In the genomic region with DNA sequence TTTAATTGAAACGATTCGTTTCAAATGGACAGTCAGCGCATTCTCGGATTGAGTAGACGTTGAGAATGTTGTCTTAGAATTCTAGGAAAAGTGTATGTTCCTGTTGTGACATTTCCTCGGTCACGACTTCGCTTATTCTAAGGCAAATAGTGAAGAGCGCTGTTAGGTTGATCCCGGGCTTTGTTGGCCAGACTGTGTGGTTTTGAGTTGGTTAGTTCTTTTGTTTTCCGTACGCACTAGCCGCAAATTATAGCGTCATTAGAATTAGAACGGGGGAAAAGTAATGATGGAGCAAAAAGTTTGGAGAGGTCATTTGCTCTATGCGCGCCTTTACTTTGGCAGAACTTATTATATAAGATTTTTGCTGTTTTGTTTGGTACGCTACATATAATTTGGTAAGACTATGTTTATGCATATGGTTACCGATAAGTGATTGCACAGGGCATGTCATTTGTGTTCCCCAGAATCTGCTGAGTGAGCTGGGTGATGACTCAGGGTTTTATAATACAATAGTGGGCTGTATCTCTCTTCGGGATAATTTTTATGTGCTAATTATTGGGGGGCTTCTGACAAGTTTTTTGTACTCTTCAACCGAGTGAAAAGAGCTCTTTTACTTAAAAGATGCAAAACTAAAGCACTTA, we compare ENCODE assay signal across 8 mouse cellular contexts. TPM values are rescaled to one million over a fixed set of nuclear protein-coding genes. Genes with fewer than 3 reads are reported as not detected.
DNase-seq lines count a peak whose midpoint lies in the region; ATAC-seq and TF ChIP-seq lines count a peak whose summit lies in the region.

No protein-coding gene starts in this region.

- TF ChIP-seq POLR2A in spleen, adult 2 months (IDR thresholded peaks at IDR 0.05; ENCODE audit: low read depth, low read length) = no peak

- H3K9ac ChIP-seq in embryonic facial prominence, embryonic 15.5 days = peak overlapping the region; percentile 96
- peak overlapping the region; percentile 95 for H3K9ac ChIP-seq in limb, embryonic 11.5 days (ENCODE audit: low read length)
- peak overlapping the region; percentile 94 for H3K9ac ChIP-seq in neural tube, embryonic 11.5 days (ENCODE audit: low read length)

- H3K27ac ChIP-seq in spleen, adult 2 months (ENCODE audit: insufficient read depth, low read length) = no peak overlapping the region
- H3K27ac ChIP-seq in embryonic facial prominence, embryonic 15.5 days (replicated peaks) = peak overlapping the region; percentile 94
- H3K27ac ChIP-seq in limb, embryonic 11.5 days (replicated peaks; ENCODE audit: low read depth, low read length) = no peak overlapping the region
- H3K27ac ChIP-seq in neural tube, embryonic 11.5 days (ENCODE audit: low read depth, low read length) = no peak overlapping the region

- H3K9me3 ChIP-seq in embryonic facial prominence, embryonic 15.5 days (replicated peaks) = no peaks in the 10 kb centered on the region
- H3K9me3 ChIP-seq in limb, embryonic 11.5 days (ENCODE audit: control insufficient read depth, low read length) = no peaks in the 10 kb centered on the region
- H3K9me3 ChIP-seq in neural tube, embryonic 11.5 days (ENCODE audit: control insufficient read depth, low read length) = no peaks in the 10 kb centered on the region

- DNase-seq in spleen, adult 2 months (ENCODE audit: low read depth in 1 of 2, low spot score in 2 of 2) = no peak
- DNase-seq in spleen, postnatal 10 days (ENCODE audit: low spot score in 2 of 2) = no peak
- DNase-seq in limb, embryonic 11.5 days (ENCODE audit: low spot score) = peak; percentile 42
- DNase-seq in neural tube, embryonic 11.5 days (ENCODE audit: low spot score) = no peak
- no peak for DNase-seq in gastrocnemius, adult 8-10 months (ENCODE audit: low spot score in 2 of 2)
- DNase-seq in ovary, postnatal 14 days (ENCODE audit: low spot score) = no peak

- no peaks in the 10 kb centered on the region; the same call in 1 of the 2 replicates for H3K4me1 ChIP-seq in spleen, adult 2 months (ENCODE audit: control insufficient read depth, insufficient read depth, insufficient read length)
- H3K4me1 ChIP-seq in embryonic facial prominence, embryonic 15.5 days = peaks cover 3% of the 10 kb centered on the region; the same call in 1 of the 2 replicates
- H3K4me1 ChIP-seq in limb, embryonic 11.5 days (ENCODE audit: control insufficient read depth, insufficient read depth, low read length) = peaks cover 3% of the 10 kb centered on the region; the same call in 1 of the 2 replicates
- H3K4me1 ChIP-seq in neural tube, embryonic 11.5 days (ENCODE audit: control insufficient read depth, insufficient read depth, low read length) = peaks cover 6% of the 10 kb centered on the region; the same call in 1 of the 2 replicates

- peak overlapping the region; percentile 59 for H3K4me2 ChIP-seq in embryonic facial prominence, embryonic 15.5 days (replicated peaks)
- H3K4me2 ChIP-seq in limb, embryonic 11.5 days (ENCODE audit: low read depth, severe bottlenecking) = peak overlapping the region; percentile 58
- H3K4me2 ChIP-seq in neural tube, embryonic 11.5 days (ENCODE audit: low read depth) = peak overlapping the region; percentile 50

- WGBS in spleen, adult 2 months = 11% methylated on average over 21 of the region's 21 CpGs
- 2% methylated on average over 21 of the region's 21 CpGs for WGBS in embryonic facial prominence, embryonic 15.5 days
- WGBS in limb, embryonic 11.5 days = 5% methylated on average over 21 of the region's 21 CpGs
- WGBS in neural tube, embryonic 11.5 days = 2% methylated on average over 21 of the region's 21 CpGs

- no peak for ATAC-seq in embryonic facial prominence, embryonic 15.5 days (ENCODE audit: insufficient number of reproducible peaks, low FRiP score, low TSS enrichment, low read depth)
- ATAC-seq in limb, embryonic 11.5 days (ENCODE audit: insufficient number of reproducible peaks, low FRiP score, low TSS enrichment, low read depth) = no peak
- ATAC-seq in neural tube, embryonic 11.5 days (ENCODE audit: insufficient read depth, low FRiP score, low TSS enrichment) = no peak
- ATAC-seq in cerebellum, adult (ENCODE audit: insufficient number of reproducible peaks, low FRiP score, low TSS enrichment) = no peak

- H3K27me3 ChIP-seq in spleen, adult 2 months (ENCODE audit: control insufficient read depth, insufficient read depth, low read length) = 0 out of 2 replicates have a peak, but pooled peaks cover 1% of the 10 kb centered on the region
- no peaks in the 10 kb centered on the region for H3K27me3 ChIP-seq in embryonic facial prominence, embryonic 15.5 days
- H3K27me3 ChIP-seq in limb, embryonic 11.5 days (ENCODE audit: control insufficient read depth, insufficient read depth, low read length) = no peaks in the 10 kb centered on the region
- H3K27me3 ChIP-seq in neural tube, embryonic 11.5 days (ENCODE audit: control insufficient read depth, insufficient read depth, low read length) = no peaks in the 10 kb centered on the region

- no peak for TF ChIP-seq CTCF in spleen, adult 2 months (IDR thresholded peaks at IDR 0.05; ENCODE audit: extremely low read depth, insufficient read depth, insufficient read length, insufficient replicate concordance)

- no peaks in the 10 kb centered on the region for H3K36me3 ChIP-seq in spleen, adult 2 months (ENCODE audit: control insufficient read depth, insufficient read depth, low read length)
- no peaks in the 10 kb centered on the region for H3K36me3 ChIP-seq in embryonic facial prominence, embryonic 15.5 days
- no peaks in the 10 kb centered on the region for H3K36me3 ChIP-seq in limb, embryonic 11.5 days (ENCODE audit: control insufficient read depth, insufficient read depth, low read length)
- H3K36me3 ChIP-seq in neural tube, embryonic 11.5 days (ENCODE audit: control insufficient read depth, insufficient read depth, low read length) = no peaks in the 10 kb centered on the region

- peak overlapping the region; percentile 66 for H3K4me3 ChIP-seq in spleen, adult 2 months (ENCODE audit: extremely low read depth, insufficient read depth, insufficient read length)
- H3K4me3 ChIP-seq in embryonic facial prominence, embryonic 15.5 days (replicated peaks) = peak overlapping the region; percentile 97
- peak overlapping the region; percentile 95 for H3K4me3 ChIP-seq in limb, embryonic 11.5 days (ENCODE audit: low read depth, low read length)
- peak overlapping the region; percentile 96 for H3K4me3 ChIP-seq in neural tube, embryonic 11.5 days (ENCODE audit: low read depth, low read length)

RNA-seq across cellular contexts. Expression of gene Psme4, which starts 1.4 kb away (rescaled TPM):
- polyA plus RNA-seq in spleen, adult 2 months (2012; rRNA removed) = 4.3 TPM in 2 replicates
- 16.3 and 18.8 TPM in 2 replicates for polyA plus RNA-seq in embryonic facial prominence, embryonic 15.5 days (2015; fragmentation: Nextera tagmentation; extraction: Ambion mirVana)
- 36.5 and 36.9 TPM in 2 replicates for polyA plus RNA-seq in limb, embryonic 11.5 days (2014; fragmentation: Nextera tagmentation; extraction: Ambion mirVana)
- 34.2 and 39.2 TPM in 2 replicates for polyA plus RNA-seq in neural tube, embryonic 11.5 days (2014; fragmentation: Nextera tagmentation; extraction: Ambion mirVana)
- 100 to 1,000 TPM; 141 to 208 (median 169) TPM for total RNA-seq in gastrocnemius, adult 8-10 months (2022)
